Mouse (Mus musculus): ENCODE measurements around the gene Chst3. TPM values are rescaled to one million over a fixed set of nuclear protein-coding genes. Genes with fewer than 3 reads are reported as not detected.
A peak's percentile ranks its signal among the peaks of the same experiment; 100 is the strongest.
"Not testable (repeated sequence)": the region's sequence is repeated elsewhere in the genome, so short reads cannot be mapped to it uniquely, and the experiment has no call there.

Chst3 gene
- polyA plus RNA-seq, 1 experiment = 89.3 TPM

GRCm38 (mm10) chr10:60151107-60151663 is 67.9 kb downstream of the Chst3 start:
- Histone ChIP-seq H3K4me3 (ENCODE audit: extremely low read depth, insufficient read depth, insufficient read length) (no peak overlapping the region), H3K27me3 (ENCODE audit: control insufficient read depth, insufficient read depth, low read length) (no peaks in the 10 kb centered on the region), H3K4me1 (ENCODE audit: control insufficient read depth, insufficient read depth, insufficient read length) (peaks cover 14% of the 10 kb centered on the region; the same call in 1 of the 2 replicates), H3K27ac (ENCODE audit: insufficient read depth, low read length) (peak overlapping the region; percentile 65), H3K36me3 (ENCODE audit: control insufficient read depth, insufficient read depth, low read length) (no peaks in the 10 kb centered on the region)
- WGBS = 32% methylated on average over 6 of the region's 6 CpGs
- no peak for TF ChIP-seq CTCF (IDR thresholded peaks at IDR 0.05; ENCODE audit: extremely low read depth, insufficient read depth, insufficient read length, insufficient replicate concordance)
- DNase-seq (ENCODE audit: low read depth in 1 of 2, low spot score in 2 of 2) = no peak

GRCm38 (mm10) chr10:60148087-60148486 is 71.0 kb downstream of the Chst3 start:
- peaks cover 14% of the 10 kb centered on the region; the same call in 1 of the 2 replicates for H3K4me1 ChIP-seq (ENCODE audit: control insufficient read depth, insufficient read depth, insufficient read length)
- H3K4me3 ChIP-seq (ENCODE audit: extremely low read depth, insufficient read depth, insufficient read length) = no peak overlapping the region
- no peak overlapping the region for H3K27ac ChIP-seq (ENCODE audit: insufficient read depth, low read length)
- DNase-seq (ENCODE audit: low read depth in 1 of 2, low spot score in 2 of 2) = peak; percentile 70 to 84
- H3K36me3 ChIP-seq (ENCODE audit: control insufficient read depth, insufficient read depth, low read length) = no peaks in the 10 kb centered on the region
- 4% methylated on average over 5 of the region's 5 CpGs for WGBS
- H3K27me3 ChIP-seq (ENCODE audit: control insufficient read depth, insufficient read depth, low read length) = no peaks in the 10 kb centered on the region
- TF ChIP-seq CTCF (IDR thresholded peaks at IDR 0.05; ENCODE audit: extremely low read depth, insufficient read depth, insufficient read length, insufficient replicate concordance) = peak; percentile 93; the same call in 1 of the 2 replicates
- no peak for TF ChIP-seq POLR2A (IDR thresholded peaks at IDR 0.05; ENCODE audit: low read depth, low read length)

GRCm38 (mm10) chr10:60147510-60148047 is 71.5 kb downstream of the Chst3 start:
- not testable (repeated sequence) for H3K4me3 ChIP-seq (ENCODE audit: extremely low read depth, insufficient read depth, insufficient read length); H3K27me3 ChIP-seq (ENCODE audit: control insufficient read depth, insufficient read depth, low read length); DNase-seq (ENCODE audit: low read depth in 1 of 2, low spot score in 2 of 2); H3K36me3 ChIP-seq (ENCODE audit: control insufficient read depth, insufficient read depth, low read length); H3K27ac ChIP-seq (ENCODE audit: insufficient read depth, low read length)
- H3K4me1 ChIP-seq (ENCODE audit: control insufficient read depth, insufficient read depth, insufficient read length) = peaks cover 14% of the 10 kb centered on the region; the same call in 1 of the 2 replicates
- WGBS = 77% methylated on average over 10 of the region's 10 CpGs

GRCm38 (mm10) chr10:60141656-60142160 is 77.4 kb downstream of the Chst3 start:
- no peak for DNase-seq (ENCODE audit: low read depth in 1 of 2, low spot score in 2 of 2)
- Histone ChIP-seq H3K27me3 (ENCODE audit: control insufficient read depth, insufficient read depth, low read length) (no peaks in the 10 kb centered on the region), H3K4me3 (ENCODE audit: extremely low read depth, insufficient read depth, insufficient read length) (no peak overlapping the region), H3K4me1 (ENCODE audit: control insufficient read depth, insufficient read depth, insufficient read length) (no peaks in the 10 kb centered on the region), H3K36me3 (ENCODE audit: control insufficient read depth, insufficient read depth, low read length) (no peaks in the 10 kb centered on the region), H3K27ac (ENCODE audit: insufficient read depth, low read length) (no peak overlapping the region)
- no peak for TF ChIP-seq POLR2A (IDR thresholded peaks at IDR 0.05; ENCODE audit: low read depth, low read length)
- no peak for TF ChIP-seq CTCF (IDR thresholded peaks at IDR 0.05; ENCODE audit: extremely low read depth, insufficient read depth, insufficient read length, insufficient replicate concordance)
- WGBS = 93% methylated on average over 3 of the region's 3 CpGs

GRCm38 (mm10) chr10:60140751-60141150 is 78.3 kb downstream of the Chst3 start:
- no peak for TF ChIP-seq POLR2A (IDR thresholded peaks at IDR 0.05; ENCODE audit: low read depth, low read length)
- no peak for TF ChIP-seq CTCF (IDR thresholded peaks at IDR 0.05; ENCODE audit: extremely low read depth, insufficient read depth, insufficient read length, insufficient replicate concordance)
- H3K4me3 ChIP-seq (ENCODE audit: extremely low read depth, insufficient read depth, insufficient read length) = no peak overlapping the region
- no peaks in the 10 kb centered on the region for H3K27me3 ChIP-seq (ENCODE audit: control insufficient read depth, insufficient read depth, low read length)
- no peak overlapping the region for H3K27ac ChIP-seq (ENCODE audit: insufficient read depth, low read length)
- H3K36me3 ChIP-seq (ENCODE audit: control insufficient read depth, insufficient read depth, low read length) = no peaks in the 10 kb centered on the region
- no peaks in the 10 kb centered on the region for H3K4me1 ChIP-seq (ENCODE audit: control insufficient read depth, insufficient read depth, insufficient read length)
- 92% methylated on average over 4 of the region's 4 CpGs for WGBS
- no peak for DNase-seq (ENCODE audit: low read depth in 1 of 2, low spot score in 2 of 2)

GRCm38 (mm10) chr10:60138680-60139079 is 80.4 kb downstream of the Chst3 start:
- H3K27ac ChIP-seq (ENCODE audit: insufficient read depth, low read length) = no peak overlapping the region
- 28% methylated on average over 5 of the region's 5 CpGs for WGBS
- no peaks in the 10 kb centered on the region for H3K36me3 ChIP-seq (ENCODE audit: control insufficient read depth, insufficient read depth, low read length)
- H3K4me3 ChIP-seq (ENCODE audit: extremely low read depth, insufficient read depth, insufficient read length) = no peak overlapping the region
- DNase-seq (ENCODE audit: low read depth in 1 of 2, low spot score in 2 of 2) = no peak
- no peak for TF ChIP-seq CTCF (IDR thresholded peaks at IDR 0.05; ENCODE audit: extremely low read depth, insufficient read depth, insufficient read length, insufficient replicate concordance)
- no peak for TF ChIP-seq POLR2A (IDR thresholded peaks at IDR 0.05; ENCODE audit: low read depth, low read length)
- H3K27me3 ChIP-seq (ENCODE audit: control insufficient read depth, insufficient read depth, low read length) = no peaks in the 10 kb centered on the region
- H3K4me1 ChIP-seq (ENCODE audit: control insufficient read depth, insufficient read depth, insufficient read length) = no peaks in the 10 kb centered on the region

GRCm38 (mm10) chr10:60136935-60137334 is 82.1 kb downstream of the Chst3 start:
- 90% methylated on average over 7 of the region's 7 CpGs for WGBS
- Histone ChIP-seq H3K36me3 (ENCODE audit: control insufficient read depth, insufficient read depth, low read length) (no peaks in the 10 kb centered on the region), H3K4me1 (ENCODE audit: control insufficient read depth, insufficient read depth, insufficient read length) (no peaks in the 10 kb centered on the region), H3K27me3 (ENCODE audit: control insufficient read depth, insufficient read depth, low read length) (no peaks in the 10 kb centered on the region), H3K27ac (ENCODE audit: insufficient read depth, low read length) (no peak overlapping the region), H3K4me3 (ENCODE audit: extremely low read depth, insufficient read depth, insufficient read length) (no peak overlapping the region)
- TF ChIP-seq CTCF (IDR thresholded peaks at IDR 0.05; ENCODE audit: extremely low read depth, insufficient read depth, insufficient read length, insufficient replicate concordance) (no peak), POLR2A (IDR thresholded peaks at IDR 0.05; ENCODE audit: low read depth, low read length) (no peak)
- DNase-seq (ENCODE audit: low read depth in 1 of 2, low spot score in 2 of 2) = no peak

GRCm38 (mm10) chr10:60136010-60136409 is 83.0 kb downstream of the Chst3 start:
- not testable (repeated sequence) for H3K27me3 ChIP-seq (ENCODE audit: control insufficient read depth, insufficient read depth, low read length); H3K27ac ChIP-seq (ENCODE audit: insufficient read depth, low read length); H3K4me1 ChIP-seq (ENCODE audit: control insufficient read depth, insufficient read depth, insufficient read length); H3K36me3 ChIP-seq (ENCODE audit: control insufficient read depth, insufficient read depth, low read length); DNase-seq (ENCODE audit: low read depth in 1 of 2, low spot score in 2 of 2); H3K4me3 ChIP-seq (ENCODE audit: extremely low read depth, insufficient read depth, insufficient read length)
- WGBS = 68% methylated on average over 1 of the region's 1 CpGs
